In genomic region chr8:4516162-4516561, GRCm38 (mm10) we compare ENCODE assay signal across 8 mouse cellular contexts. TPM values are rescaled to one million over a fixed set of nuclear protein-coding genes. Genes with fewer than 3 reads are reported as not detected.
DNase-seq lines count a peak whose midpoint lies in the region; ATAC-seq and TF ChIP-seq lines count a peak whose summit lies in the region.

No protein-coding gene starts in this region.

- WGBS in forebrain, postnatal 0 days = 84% methylated on average over 2 of the region's 2 CpGs
- 94% methylated on average over 2 of the region's 2 CpGs for WGBS in forebrain, embryonic 12.5 days
- 67% methylated on average over 2 of the region's 2 CpGs for WGBS in stomach, postnatal 0 days

- peak; percentile 76 for TF ChIP-seq CTCF in forebrain, postnatal 0 days (IDR thresholded peaks at IDR 0.05; ENCODE audit: low read depth)
- TF ChIP-seq CTCF in stomach, postnatal 0 days (IDR thresholded peaks at IDR 0.05; ENCODE audit: low read depth) = peak; percentile 92

- no peaks in the 10 kb centered on the region for H3K9me3 ChIP-seq in forebrain, postnatal 0 days (ENCODE audit: low read length)
- H3K9me3 ChIP-seq in forebrain, embryonic 12.5 days = no peaks in the 10 kb centered on the region
- no peaks in the 10 kb centered on the region for H3K9me3 ChIP-seq in stomach, postnatal 0 days (ENCODE audit: control insufficient read depth, low read length)

- H3K4me2 ChIP-seq in forebrain, postnatal 0 days (ENCODE audit: low read depth) = no peak overlapping the region
- no peak overlapping the region for H3K4me2 ChIP-seq in forebrain, embryonic 12.5 days
- no peak overlapping the region for H3K4me2 ChIP-seq in stomach, postnatal 0 days (replicated peaks; ENCODE audit: low read depth)

- DNase-seq in forebrain, postnatal 0 days = peak; percentile 56
- peak; percentile 67 for DNase-seq in 3T3-L1 (ENCODE audit: low read depth, low spot score)
- peak; percentile 62 for DNase-seq in adrenal gland, adult 2 months
- peak; percentile 22 for DNase-seq in embryo, embryonic 9.5 days (ENCODE audit: extremely low spot score)
- DNase-seq in kidney, adult 9 months = peak; percentile 30
- peak; percentile 32 to 62 for DNase-seq in lung, postnatal 4 days
- DNase-seq in stomach, postnatal 0 days (ENCODE audit: low spot score) = peak; percentile 73

- no peak overlapping the region for H3K27ac ChIP-seq in forebrain, postnatal 0 days (ENCODE audit: low read depth, low read length)
- H3K27ac ChIP-seq in forebrain, embryonic 12.5 days = no peak overlapping the region
- no peak overlapping the region for H3K27ac ChIP-seq in stomach, postnatal 0 days (replicated peaks)

- TF ChIP-seq EP300 in stomach, postnatal 0 days (optimal IDR thresholded peaks at IDR 0.05) = no peak

- H3K9ac ChIP-seq in forebrain, postnatal 0 days = no peak overlapping the region
- no peak overlapping the region for H3K9ac ChIP-seq in forebrain, embryonic 12.5 days
- no peak overlapping the region for H3K9ac ChIP-seq in stomach, postnatal 0 days (ENCODE audit: low read length)

- H3K27me3 ChIP-seq in forebrain, postnatal 0 days (ENCODE audit: insufficient read depth, low read length) = no peaks in the 10 kb centered on the region
- no peaks in the 10 kb centered on the region for H3K27me3 ChIP-seq in forebrain, embryonic 12.5 days
- no peaks in the 10 kb centered on the region for H3K27me3 ChIP-seq in stomach, postnatal 0 days (ENCODE audit: control insufficient read depth, insufficient read depth, low read length)

- H3K4me1 ChIP-seq in forebrain, postnatal 0 days (ENCODE audit: insufficient read depth) = 0 out of 2 replicates have a peak, but pooled peaks cover 6% of the 10 kb centered on the region
- peaks cover 16% of the 10 kb centered on the region for H3K4me1 ChIP-seq in forebrain, embryonic 12.5 days
- peaks cover 11% of the 10 kb centered on the region; the same call in 1 of the 2 replicates for H3K4me1 ChIP-seq in stomach, postnatal 0 days (replicated peaks; ENCODE audit: control insufficient read depth, insufficient read depth)

- peaks cover 50% of the 10 kb centered on the region for H3K36me3 ChIP-seq in forebrain, postnatal 0 days (ENCODE audit: insufficient read depth)
- H3K36me3 ChIP-seq in forebrain, embryonic 12.5 days (replicated peaks) = peaks cover 27% of the 10 kb centered on the region
- H3K36me3 ChIP-seq in stomach, postnatal 0 days (ENCODE audit: control insufficient read depth, insufficient read depth, low read length) = peaks cover 23% of the 10 kb centered on the region

- ATAC-seq in forebrain, postnatal 0 days = peak; percentile 62
- no peak for ATAC-seq in forebrain, embryonic 12.5 days (ENCODE audit: low FRiP score)
- ATAC-seq in stomach, postnatal 0 days (ENCODE audit: low FRiP score, low TSS enrichment) = peak; percentile 42; the same call in 1 of the 2 replicates

- no peak overlapping the region for H3K4me3 ChIP-seq in forebrain, postnatal 0 days (ENCODE audit: low read depth, low read length)
- no peak overlapping the region for H3K4me3 ChIP-seq in forebrain, embryonic 12.5 days (replicated peaks)
- no peak overlapping the region for H3K4me3 ChIP-seq in stomach, postnatal 0 days (ENCODE audit: low read depth, low read length)

RNA-seq across cellular contexts. Expression of gene Cers4, which starts 23.3 kb away (rescaled TPM):
- total RNA-seq in forebrain, postnatal 0 days (2014; rRNA removed) = 36.2 and 67.8 TPM in 2 replicates
- 27.9 and 50.5 TPM in 2 replicates for polyA plus RNA-seq in forebrain, postnatal 0 days (2015; fragmentation: Nextera tagmentation; extraction: Ambion mirVana)
- polyA plus RNA-seq in forebrain, embryonic 12.5 days (2016; fragmentation: Nextera tagmentation; extraction: Ambion mirVana) = 18.4 and 21.7 TPM in 2 replicates
- total RNA-seq in adrenal gland, adult 2 months (2021) = 10 to 100 TPM; 14.4 to 28.4 TPM
- 19.2 and 23.8 TPM in 2 replicates for polyA plus RNA-seq in adrenal gland, adult 2 months (2012; rRNA removed)
- polyA plus RNA-seq in stomach, postnatal 0 days (2015; fragmentation: Nextera tagmentation; extraction: Ambion mirVana) = 22.6 and 25.9 TPM in 2 replicates

Comparison
In these comparisons a context has a peak if more than half of its experiments do, and no peak if none do; other contexts are left out.
1. DNase-seq: peak in every context shown above with its lines; median percentile 73 in stomach, postnatal 0 days; 67 in 3T3-L1; 62 in adrenal gland, adult 2 months; 56 in forebrain, postnatal 0 days; 47 in lung, postnatal 4 days; 30 in kidney, adult 9 months; 22 in embryo, embryonic 9.5 days.